ENCODE assay signal across 19 mouse cellular contexts in genomic region chr10:107247001-107247670, GRCm38 (mm10). TPM values are rescaled to one million over a fixed set of nuclear protein-coding genes. Genes with fewer than 3 reads are reported as not detected.
DNase-seq lines count a peak whose midpoint lies in the region.
"Had no signal": no experiment of that assay in that cellular context is flagged by ENCODE, and none has a peak within 500 bp of the region (broad histone marks: within the 10 kb centered on the region; RNA-seq: fewer than 3 reads in every experiment).

No protein-coding gene starts in this region.

- peak; percentile 93 for DNase-seq in 3T3-L1 (ENCODE audit: low read depth, low spot score)
- DNase-seq in adipocyte (ENCODE audit: low spot score), result peak; percentile 95
- DNase-seq in left cerebral cortex, postnatal 36 days (ENCODE audit: low spot score in 2 of 2), result no peak
- no peak for DNase-seq in left cerebral cortex, adult 18-20 months (ENCODE audit: low spot score in 2 of 2)
- DNase-seq: adrenal gland, adult 2 months; adrenal gland, adult 8-10 months; adrenal gland, postnatal 10 days; adrenal gland, postnatal 14 days; adrenal gland, postnatal 25 days; adrenal gland, postnatal 36 days; B cell, adult 2 months; cerebellum, adult 11 months; cerebellum, adult 11-12 months; cerebellum, adult 18-20 months; cerebellum, adult 2 months; cerebellum, adult 8-10 months had no signal

- intact Hi-C loops in left cerebral cortex, postnatal 36 days (cut with DNase I), result no loop called here

RNA-seq across cellular contexts. Expression of gene Lin7a, which starts 24.4 kb away (rescaled TPM):
- 10 to 100 TPM; 60.9 to 64.2 TPM for total RNA-seq in left cerebral cortex, postnatal 36 days (2021)
- 10 to 100 TPM; 56.0 to 57.7 TPM for total RNA-seq in left cerebral cortex, adult 18-20 months (2021)
- total RNA-seq: CH12.LX, G1E, MEL had no signal

Comparison
In these comparisons a context has a peak if more than half of its experiments do, and no peak if none do; other contexts are left out.
1. DNase-seq: peak in 3T3-L1 (single experiment) and adipocyte (single experiment); none in left cerebral cortex, postnatal 36 days (0 of 2) and left cerebral cortex, adult 18-20 months (0 of 2).